In genomic region chr13:76018844-76019400, GRCm38 (mm10) we compare ENCODE assay signal across 9 mouse cellular contexts. TPM values are rescaled to one million over a fixed set of nuclear protein-coding genes. Genes with fewer than 3 reads are reported as not detected.
DNase-seq lines count a peak whose midpoint lies in the region; ATAC-seq lines count a peak whose summit lies in the region.
"Had no signal": no experiment of that assay in that cellular context is flagged by ENCODE, and none has a peak within 500 bp of the region (broad histone marks: within the 10 kb centered on the region; RNA-seq: fewer than 3 reads in every experiment).

No protein-coding gene starts in this region.

- no peaks in the 10 kb centered on the region for H3K36me3 ChIP-seq in forebrain, embryonic 10.5 days (replicated peaks)
- H3K36me3 ChIP-seq in neural tube, embryonic 12.5 days, result no peaks in the 10 kb centered on the region

- H3K27me3 ChIP-seq in forebrain, embryonic 10.5 days (ENCODE audit: poor library complexity, severe bottlenecking), result no peaks in the 10 kb centered on the region
- H3K27me3 ChIP-seq in neural tube, embryonic 12.5 days (replicated peaks), result no peaks in the 10 kb centered on the region

- peak overlapping the region; percentile 93; the same call in 1 of the 2 replicates for H3K27ac ChIP-seq in forebrain, embryonic 10.5 days
- H3K27ac ChIP-seq in neural tube, embryonic 12.5 days, result no peak overlapping the region

- H3K9me3 ChIP-seq in forebrain, embryonic 10.5 days, result no peaks in the 10 kb centered on the region
- H3K9me3 ChIP-seq in neural tube, embryonic 12.5 days, result no peaks in the 10 kb centered on the region

- H3K4me1 ChIP-seq in forebrain, embryonic 10.5 days, result peaks cover 17% of the 10 kb centered on the region
- peaks cover 4% of the 10 kb centered on the region; the same call in 1 of the 2 replicates for H3K4me1 ChIP-seq in neural tube, embryonic 12.5 days

- DNase-seq in cerebellum, adult 11 months, result no peak
- DNase-seq in 416B (ENCODE audit: low read depth), result peak; percentile 64
- no peak for DNase-seq in forebrain, embryonic 10.5 days (ENCODE audit: extremely low spot score, low spot score)
- DNase-seq in large intestine, adult 2 months (ENCODE audit: low read depth, low spot score), result peak; percentile 24
- no peak for DNase-seq in Muller cell, postnatal 12 days (ENCODE audit: inconsistent ontology term)
- no peak for DNase-seq in layer of hippocampus, adult 9-11 months

- peak; percentile 59 for ATAC-seq in cerebellum, adult (ENCODE audit: insufficient number of reproducible peaks, low FRiP score, low TSS enrichment)
- peak; percentile 69 for ATAC-seq in neural tube, embryonic 12.5 days (ENCODE audit: low FRiP score, low read depth)

- H3K9ac ChIP-seq in neural tube, embryonic 12.5 days, result no peak overlapping the region

- H3K4me3 ChIP-seq in forebrain, embryonic 10.5 days, result peak overlapping the region; percentile 78
- peak overlapping the region; percentile 68 for H3K4me3 ChIP-seq in neural tube, embryonic 12.5 days

- peak overlapping the region; percentile 58 for H3K4me2 ChIP-seq in neural tube, embryonic 12.5 days (replicated peaks)

- 43% methylated on average over 5 of the region's 5 CpGs for whole genome bisulfite sequencing in forebrain, embryonic 10.5 days
- 25% methylated on average over 5 of the region's 5 CpGs for WGBS in large intestine, adult 2 months
- 46% methylated on average over 5 of the region's 5 CpGs for WGBS in neural tube, embryonic 12.5 days

RNA-seq across cellular contexts. Expression of gene Rfesd, which starts 0.4 kb away (rescaled TPM):
- polyA plus RNA-seq in forebrain, embryonic 10.5 days (2016; fragmentation: Nextera tagmentation; extraction: Ambion mirVana), result 26.4 and 28.8 TPM in 2 replicates
- polyA plus RNA-seq in large intestine, adult 2 months (2012; rRNA removed), result 3.7 and 4.9 TPM in 2 replicates
- 16.4 and 20.1 TPM in 2 replicates for polyA plus RNA-seq in neural tube, embryonic 12.5 days (2016; fragmentation: Nextera tagmentation; extraction: Ambion mirVana)

RNA-seq across cellular contexts. Expression of gene Gpr150, which starts 37.9 kb away (rescaled TPM):
- 0.48 and 0.66 TPM in 2 replicates for polyA plus RNA-seq in forebrain, embryonic 10.5 days (2016; fragmentation: Nextera tagmentation; extraction: Ambion mirVana)
- polyA plus RNA-seq in large intestine, adult 2 months (2012; rRNA removed), result 0.05 TPM in 1 of 2 replicates, not detected in the other
- 0.80 and 0.91 TPM in 2 replicates for polyA plus RNA-seq in neural tube, embryonic 12.5 days (2016; fragmentation: Nextera tagmentation; extraction: Ambion mirVana)
- polyA plus RNA-seq: C2C12 had no signal

RNA-seq across cellular contexts. Expression of gene Spata9, which starts 52.0 kb away (rescaled TPM):
- 0.64 and 1.2 TPM in 2 replicates for polyA plus RNA-seq in forebrain, embryonic 10.5 days (2016; fragmentation: Nextera tagmentation; extraction: Ambion mirVana)
- polyA plus RNA-seq in large intestine, adult 2 months (2012; rRNA removed), result not detected in 2 replicates
- 0.75 and 1.2 TPM in 2 replicates for polyA plus RNA-seq in neural tube, embryonic 12.5 days (2016; fragmentation: Nextera tagmentation; extraction: Ambion mirVana)

Comparison
In these comparisons a context has a peak if more than half of its experiments do, and no peak if none do; other contexts are left out.
1. DNase-seq: peak in 416B (single experiment) and large intestine, adult 2 months (single experiment); none in cerebellum, adult 11 months (single experiment), forebrain, embryonic 10.5 days (single experiment), Muller cell, postnatal 12 days (single experiment) and layer of hippocampus, adult 9-11 months (single experiment).